Mouse (Mus musculus) forebrain, embryonic 15.5 days (tissue): ENCODE results near the gene Zfp184. TPM values are rescaled to one million over a fixed set of nuclear protein-coding genes. Genes with fewer than 3 reads are reported as not detected.

Source experiments
- ATAC-seq: fragments of 200-750 bp; cut with Nextera tagmentation; replicated peaks from 2 replicates; pipeline ENCODE4 v1.8.0; 2017; ENCODE audit warnings: mild to moderate bottlenecking, moderate TSS enrichment, moderate library complexity
- H3K27ac ChIP-seq: fragments of 300-500 bp; sonication (generic); replicated peaks from 2 replicates; pipeline ENCODE4 v1.5.1; 2015; ENCODE audit warnings: mild to moderate bottlenecking, inconsistent platforms
- H3K27me3 ChIP-seq: fragments of 300-500 bp; sonication (generic); 2 replicates; pipeline ENCODE4 v1.6.1; 2015; ENCODE audit warnings: inconsistent platforms
- H3K36me3 ChIP-seq: fragments of 300-500 bp; sonication (generic); 2 replicates; pipeline ENCODE4 v1.6.1; 2015; ENCODE audit warnings: mild to moderate bottlenecking, inconsistent platforms
- H3K4me1 ChIP-seq: fragments of 300-500 bp; sonication (generic); 2 replicates; pipeline ENCODE4 v1.6.1; 2015; ENCODE audit warnings: inconsistent platforms
- H3K4me2 ChIP-seq: fragments of 300-500 bp; sonication (generic); replicated peaks from 2 replicates; pipeline ENCODE4 v1.6.1; 2015; ENCODE audit warnings: mild to moderate bottlenecking, inconsistent platforms
- H3K4me3 ChIP-seq: fragments of 300-500 bp; sonication (generic); 2 replicates; pipeline ENCODE4 v1.5.1; 2015; ENCODE audit warnings: mild to moderate bottlenecking, inconsistent platforms
- H3K9ac ChIP-seq: fragments of 300-500 bp; sonication (generic); replicated peaks from 2 replicates; pipeline ENCODE4 v1.6.1; 2015; ENCODE audit warnings: mild to moderate bottlenecking, inconsistent platforms
- H3K9me3 ChIP-seq: fragments of 300-500 bp; sonication (generic); 2 replicates; pipeline ENCODE4 v1.6.1; 2016; ENCODE audit warnings: inconsistent platforms
- WGBS: fragments of 180-500 bp; shearing (Covaris S2); methylation state at CpG from one replicate; pipeline ENCODE4 v1.1.7; 2015; ENCODE audit warnings: mixed read lengths; 5-methylcytosine and 5-hydroxymethylcytosine counted together
- polyA plus RNA-seq: library from polyadenylated mRNA; unstranded; fragments of >200 nt; fragmentation: Nextera tagmentation; extraction: Ambion mirVana; gene quantifications from 2 replicates; pipeline ENCODE4 v1.2.1, GENCODE M21; 2015

The Zfp184 gene
- polyA plus RNA-seq, 1 experiment from 2014 or later, result 24.7 TPM

GRCm38 (mm10) chr13:21930981-21931380 is 13.9 kb upstream of the Zfp184 start:
- Histone ChIP-seq H3K9ac (no peak overlapping the region), H3K27ac (no peak overlapping the region), H3K4me3 (no peak overlapping the region), H3K4me1 (peaks cover 4% of the 10 kb centered on the region; the same call in 1 of the 2 replicates), H3K36me3 (no peaks in the 10 kb centered on the region), H3K27me3 (no peaks in the 10 kb centered on the region), H3K4me2 (no peak overlapping the region), H3K9me3 (no peaks in the 10 kb centered on the region)
- 19% methylated on average over 10 of the region's 10 CpGs for WGBS
- no peak for ATAC-seq

DNA sequence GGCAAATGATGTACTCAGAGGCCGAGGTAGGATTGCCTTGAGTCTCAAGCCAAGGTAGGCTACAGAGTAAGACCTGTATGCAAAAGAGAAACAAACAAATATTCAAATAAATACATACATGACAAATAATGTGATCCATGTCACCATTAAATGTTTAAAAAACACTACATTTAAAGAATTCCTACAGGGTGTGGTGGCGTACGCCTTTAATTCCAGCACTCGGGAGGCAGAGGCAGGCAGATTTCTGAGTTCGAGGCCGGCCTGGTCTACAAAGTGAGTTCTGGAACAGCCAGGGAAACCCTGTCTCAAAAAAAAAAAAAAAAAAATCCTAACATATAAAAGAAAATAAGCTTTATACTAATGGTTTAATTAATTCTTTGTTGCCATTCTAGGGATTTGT is 13.2 kb upstream of the Zfp184 start:
- Histone ChIP-seq H3K4me3 (no peak overlapping the region), H3K27ac (no peak overlapping the region), H3K9me3 (no peaks in the 10 kb centered on the region), H3K4me2 (no peak overlapping the region), H3K27me3 (no peaks in the 10 kb centered on the region), H3K4me1 (peaks cover 4% of the 10 kb centered on the region; the same call in 1 of the 2 replicates), H3K9ac (no peak overlapping the region), H3K36me3 (no peaks in the 10 kb centered on the region)
- 59% methylated on average over 6 of the region's 6 CpGs for WGBS
- no peak for ATAC-seq

DNA sequence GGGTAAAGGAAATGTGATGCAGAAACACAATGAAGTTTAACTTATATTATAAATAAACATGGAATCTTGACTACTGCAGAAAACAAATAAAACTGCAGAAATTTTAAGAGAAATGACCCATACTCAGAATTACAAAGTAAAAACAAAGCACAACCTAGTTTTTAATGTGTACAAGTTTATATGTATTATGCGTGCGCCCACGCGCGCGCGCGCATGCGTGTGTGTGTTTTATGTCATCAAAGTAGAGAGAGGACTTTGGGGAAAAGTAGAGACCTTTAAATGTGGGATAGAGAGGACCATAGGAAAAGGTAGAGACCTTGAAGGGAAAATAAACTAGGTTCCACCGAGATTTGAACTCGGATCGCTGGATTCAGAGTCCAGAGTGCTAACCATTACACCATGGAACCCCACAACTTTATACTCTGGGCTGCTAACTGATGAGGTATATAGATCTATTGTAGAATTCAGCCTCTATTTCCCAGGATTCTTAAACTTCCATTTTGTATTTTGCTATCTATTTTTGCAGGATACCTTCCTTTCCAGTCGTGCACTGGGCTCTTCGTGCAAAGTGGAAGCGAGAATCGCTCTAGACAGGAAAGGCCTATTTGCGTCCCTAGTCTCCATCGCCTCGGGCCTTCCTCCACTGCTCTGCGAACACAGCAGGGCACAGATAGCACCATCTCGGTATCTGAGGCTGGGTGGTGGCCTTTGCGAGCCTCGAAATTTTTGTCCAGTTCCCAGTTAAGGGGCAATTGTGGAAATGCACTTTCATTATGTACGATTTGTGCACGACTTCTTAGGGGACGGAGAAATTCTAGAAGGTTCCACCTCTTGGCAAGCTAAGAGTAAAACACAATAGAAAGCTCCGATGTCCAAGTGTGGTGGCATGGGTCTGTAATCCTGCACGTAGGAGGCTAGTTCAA is 11.0 kb upstream of the Zfp184 start:
- no peaks in the 10 kb centered on the region for H3K36me3 ChIP-seq
- no peaks in the 10 kb centered on the region for H3K9me3 ChIP-seq
- H3K27me3 ChIP-seq, result no peaks in the 10 kb centered on the region
- H3K27ac ChIP-seq, result no peak overlapping the region
- H3K4me2 ChIP-seq, result no peak overlapping the region; the same call in 1 of the 2 replicates
- H3K4me3 ChIP-seq, result no peak overlapping the region
- WGBS, result 11% methylated on average over 28 of the region's 28 CpGs
- no peak overlapping the region for H3K9ac ChIP-seq
- ATAC-seq, result no peak
- H3K4me1 ChIP-seq, result peaks cover 4% of the 10 kb centered on the region; the same call in 1 of the 2 replicates

- 14% methylated on average over 17 of the region's 17 CpGs for WGBS
- Histone ChIP-seq H3K4me2 (no peak overlapping the region), H3K4me3 (no peak overlapping the region), H3K27ac (no peak overlapping the region), H3K9me3 (no peaks in the 10 kb centered on the region), H3K27me3 (no peaks in the 10 kb centered on the region), H3K4me1 (peaks cover 4% of the 10 kb centered on the region; the same call in 1 of the 2 replicates), H3K36me3 (no peaks in the 10 kb centered on the region), H3K9ac (no peak overlapping the region)
- ATAC-seq, result no peak
Observed at GRCm38 (mm10) chr13:21934982-21935791, 9.7 kb upstream of the Zfp184 start.

- no peaks in the 10 kb centered on the region for H3K27me3 ChIP-seq
- H3K9me3 ChIP-seq, result no peaks in the 10 kb centered on the region
- 5% methylated on average over 7 of the region's 7 CpGs for WGBS
- H3K9ac ChIP-seq, result no peak overlapping the region
- peaks cover 4% of the 10 kb centered on the region; the same call in 1 of the 2 replicates for H3K4me1 ChIP-seq
- H3K27ac ChIP-seq, result no peak overlapping the region
- H3K36me3 ChIP-seq, result no peaks in the 10 kb centered on the region
- H3K4me2 ChIP-seq, result no peak overlapping the region; the same call in 1 of the 2 replicates
- no peak for ATAC-seq
- H3K4me3 ChIP-seq, result no peak overlapping the region
Observed at GRCm38 (mm10) chr13:21935833-21936232, 9.1 kb upstream of the Zfp184 start.

- Histone ChIP-seq H3K9me3 (no peaks in the 10 kb centered on the region), H3K36me3 (no peaks in the 10 kb centered on the region), H3K4me2 (no peak overlapping the region), H3K9ac (no peak overlapping the region), H3K4me1 (peaks cover 8% of the 10 kb centered on the region), H3K27ac (no peak overlapping the region), H3K27me3 (no peaks in the 10 kb centered on the region), H3K4me3 (no peak overlapping the region)
- 3% methylated on average over 17 of the region's 17 CpGs for WGBS
- no peak for ATAC-seq
Observed at GRCm38 (mm10) chr13:21936968-21937367, 7.9 kb upstream of the Zfp184 start.

GRCm38 (mm10) chr13:21940213-21940612 is 4.7 kb upstream of the Zfp184 start:
- WGBS, result under 1% methylated on average over 19 of the region's 19 CpGs
- H3K27me3 ChIP-seq, result no peaks in the 10 kb centered on the region
- peak overlapping the region; percentile 49; the same call in 1 of the 2 replicates for H3K9ac ChIP-seq
- peak overlapping the region; percentile 51 for H3K4me2 ChIP-seq
- no peaks in the 10 kb centered on the region for H3K36me3 ChIP-seq
- H3K9me3 ChIP-seq, result no peaks in the 10 kb centered on the region
- peaks cover 3% of the 10 kb centered on the region; the same call in 1 of the 2 replicates for H3K4me1 ChIP-seq
- peak overlapping the region; percentile 60 for H3K27ac ChIP-seq
- peak overlapping the region; percentile 45 for H3K4me3 ChIP-seq
- ATAC-seq, result peak; percentile 82

GRCm38 (mm10) chr13:21940811-21941321 is 4.0 kb upstream of the Zfp184 start:
- H3K4me2 ChIP-seq, result peak overlapping the region; percentile 51
- peak; percentile 27; the same call in 1 of the 2 replicates for ATAC-seq
- peaks cover 6% of the 10 kb centered on the region; the same call in 1 of the 2 replicates for H3K4me1 ChIP-seq
- peak overlapping the region; percentile 49 for H3K9ac ChIP-seq
- H3K36me3 ChIP-seq, result no peaks in the 10 kb centered on the region
- peak overlapping the region; percentile 45 for H3K4me3 ChIP-seq
- no peaks in the 10 kb centered on the region for H3K9me3 ChIP-seq
- 0% methylated on average over 16 of the region's 16 CpGs for WGBS
- H3K27ac ChIP-seq, result peak overlapping the region; percentile 60
- no peaks in the 10 kb centered on the region for H3K27me3 ChIP-seq

DNA sequence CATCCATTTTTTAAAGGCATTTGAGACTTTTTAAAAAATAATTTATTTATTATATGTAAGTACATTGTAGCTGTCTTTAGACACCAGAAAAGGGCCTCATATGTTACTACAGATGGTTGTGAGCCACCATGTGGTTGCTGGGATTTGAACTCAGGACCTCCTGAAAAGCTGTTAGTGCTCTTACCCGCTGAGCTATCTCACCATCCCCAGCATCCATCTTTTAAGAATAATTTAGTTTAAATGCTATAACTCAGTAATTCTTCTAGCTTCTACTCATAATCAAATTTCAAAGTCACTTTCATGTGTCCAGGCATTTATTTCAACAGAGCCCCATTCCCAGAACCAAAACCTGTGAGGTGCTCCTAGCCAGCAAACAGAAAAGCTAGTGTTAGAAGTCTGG is 1.2 kb upstream of the Zfp184 start:
- Histone ChIP-seq H3K4me1 (peaks cover 20% of the 10 kb centered on the region), H3K4me2 (no peak overlapping the region), H3K9ac (no peak overlapping the region), H3K4me3 (no peak overlapping the region), H3K27me3 (no peaks in the 10 kb centered on the region), H3K9me3 (no peaks in the 10 kb centered on the region), H3K27ac (no peak overlapping the region), H3K36me3 (peaks cover 3% of the 10 kb centered on the region; the same call in 1 of the 2 replicates)
- WGBS, result 80% methylated on average over 1 of the region's 1 CpGs
- no peak for ATAC-seq

- Histone ChIP-seq H3K4me3 (peak overlapping the region; percentile 66), H3K27ac (peak overlapping the region; percentile 77), H3K4me1 (peaks cover 20% of the 10 kb centered on the region), H3K4me2 (peak overlapping the region; percentile 75), H3K27me3 (no peaks in the 10 kb centered on the region), H3K9me3 (no peaks in the 10 kb centered on the region), H3K9ac (peak overlapping the region; percentile 78), H3K36me3 (peaks cover 12% of the 10 kb centered on the region)
- WGBS, result 2% methylated on average over 7 of the region's 7 CpGs
- no peak for ATAC-seq
Observed at GRCm38 (mm10) chr13:21944592-21944925, 335 bp upstream of the Zfp184 start.

DNA sequence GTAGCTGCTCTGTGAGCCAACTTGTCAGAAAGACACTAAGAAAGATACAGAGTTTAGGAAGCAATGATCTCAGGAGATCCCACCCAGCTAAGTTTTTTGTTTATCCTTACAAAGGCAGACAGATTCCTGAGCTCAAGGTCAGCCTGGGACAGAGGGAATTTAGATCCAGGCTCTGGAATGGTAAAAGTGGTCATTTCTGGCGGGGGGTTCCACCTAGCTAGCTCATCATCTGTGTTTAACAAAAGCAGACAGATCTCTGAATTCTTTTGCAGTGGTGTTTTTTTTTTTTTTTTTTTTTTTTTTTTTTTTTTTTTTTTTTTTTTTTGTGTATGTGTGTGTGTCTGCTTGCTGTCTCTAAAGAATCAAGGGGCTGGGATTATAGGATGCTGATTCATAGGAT is 24.4 kb downstream of the Zfp184 start:
- ATAC-seq, result no peak

GRCm38 (mm10) chr13:21969816-21970215 is 24.9 kb downstream of the Zfp184 start:
- Histone ChIP-seq H3K4me2 (no peak overlapping the region), H3K4me3 (no peak overlapping the region), H3K9ac (no peak overlapping the region), H3K4me1 (no peaks in the 10 kb centered on the region), H3K27me3 (no peaks in the 10 kb centered on the region), H3K9me3 (no peaks in the 10 kb centered on the region), H3K27ac (no peak overlapping the region), H3K36me3 (no peaks in the 10 kb centered on the region)
- WGBS, result 41% methylated on average over 2 of the region's 2 CpGs
- ATAC-seq, result no peak

More for the DNA sequence above, 24.4 kb downstream of the Zfp184 start:
- H3K36me3 ChIP-seq, result no peaks in the 10 kb centered on the region; the same call in 1 of the 2 replicates
- no peak overlapping the region for H3K27ac ChIP-seq
- H3K4me1 ChIP-seq, result no peaks in the 10 kb centered on the region
- no peak overlapping the region for H3K4me3 ChIP-seq
- H3K9me3 ChIP-seq, result no peaks in the 10 kb centered on the region
- H3K27me3 ChIP-seq, result no peaks in the 10 kb centered on the region
- 51% methylated on average over 1 of the region's 1 CpGs for WGBS
- H3K4me2 ChIP-seq, result no peak overlapping the region
- H3K9ac ChIP-seq, result no peak overlapping the region
